Mouse (Mus musculus) cerebellum, postnatal 4 days (tissue): ENCODE measurements around the gene L1cam.

Source experiments
- DNase-seq, 2 experiments: peaks; one replicate each; pipeline ENCODE4 v3.0.0; 2022; ENCODE audit warnings: low spot score in 2 of 2, mixed read lengths in 1 of 2

The L1cam gene

GRCm38 (mm10) chrX:73880194-73881035 is 15.5 kb downstream of the L1cam start:
- DNase-seq: peak in 1 of 2 experiments; percentile 31

GRCm38 (mm10) chrX:73877014-73877413 is 18.9 kb downstream of the L1cam start:
- no peak for DNase-seq

GRCm38 (mm10) chrX:73875881-73876280 is 20.0 kb downstream of the L1cam start:
- no peak for DNase-seq

GRCm38 (mm10) chrX:73871956-73872355 is 23.9 kb downstream of the L1cam start:
- no peak for DNase-seq

- DNase-seq: no peak
Measured at GRCm38 (mm10) chrX:73871474-73871873, 24.4 kb downstream of the L1cam start.

- DNase-seq: no peak
Measured at GRCm38 (mm10) chrX:73869334-73869733, 26.6 kb downstream of the L1cam start.

- DNase-seq: no peak
Measured at GRCm38 (mm10) chrX:73867852-73868251, 28.1 kb downstream of the L1cam start.

GRCm38 (mm10) chrX:73867256-73867655 is 28.6 kb downstream of the L1cam start:
- DNase-seq: peak in 1 of 2 experiments; percentile 29

- no peak for DNase-seq
Measured at GRCm38 (mm10) chrX:73864692-73865091, 31.2 kb downstream of the L1cam start.

GRCm38 (mm10) chrX:73855087-73855408 is 40.9 kb downstream of the L1cam start:
- DNase-seq: no peak

- no peak for DNase-seq
Measured at GRCm38 (mm10) chrX:73854326-73855086, 41.4 kb downstream of the L1cam start.

- DNase-seq: no peak
Measured at GRCm38 (mm10) chrX:73836691-73837090, 59.2 kb downstream of the L1cam start.

GRCm38 (mm10) chrX:73835731-73836130 is 60.2 kb downstream of the L1cam start:
- no peak for DNase-seq

GRCm38 (mm10) chrX:73824185-73825151 is 71.4 kb downstream of the L1cam start, which contains the start of gene Pdzd4:
Gene Pdzd4 (minus strand): TSS chrX:73824969.
- peak; percentile 36 to 56 for DNase-seq

- DNase-seq: no peak
Measured at GRCm38 (mm10) chrX:73823747-73824146, 72.2 kb downstream of the L1cam start.

GRCm38 (mm10) chrX:73816596-73817314 is 79.2 kb downstream of the L1cam start:
- no peak for DNase-seq

- DNase-seq: no peak
Measured at GRCm38 (mm10) chrX:73815072-73815471, 80.8 kb downstream of the L1cam start.

GRCm38 (mm10) chrX:73805814-73806213 is 90.1 kb downstream of the L1cam start:
- no peak for DNase-seq
